Mouse (Mus musculus): ENCODE measurements around the gene Crim1.

- TF ChIP-seq GATA1 (IDR thresholded peaks at IDR 0.05; ENCODE audit: low read length) (no peak), TAL1 (IDR thresholded peaks at IDR 0.05; ENCODE audit: low read length) (no peak)
Observed at GRCm38 (mm10) chr17:78407581-78407980, 207.5 kb downstream of the Crim1 start.

All from erythroblast, embryonic 14.5 days (primary cell).